Mouse (Mus musculus) cerebellum, adult 2 months (tissue): ENCODE results near the gene Usp20.

ENCODE experiments used
- CTCF ChIP-seq: fragments of 200-500 bp; IDR thresholded peaks from 2 replicates; pipeline ENCODE4 v1.5.1; 2011; ENCODE audit warnings: low read depth, mild to moderate bottlenecking, control low read depth, low read length, moderate library complexity, borderline replicate concordance; ENCODE audit not compliant: insufficient read depth
- POLR2A ChIP-seq: fragments of 200-500 bp; IDR thresholded peaks from 2 replicates; pipeline ENCODE4 v1.6.1; 2011; ENCODE audit warnings: low read length, control low read depth, borderline replicate concordance; ENCODE audit not compliant: insufficient read depth

- TF ChIP-seq CTCF (no peak), POLR2A (no peak)
Measured at GRCm38 (mm10) chr2:30965627-30966026, 16.5 kb upstream of the Usp20 start.
